Comparison of ENCODE assay signal across 25 mouse cellular contexts in genomic region chr2:38874544-38875108, GRCm38 (mm10). TPM values are rescaled to one million over a fixed set of nuclear protein-coding genes. Genes with fewer than 3 reads are reported as not detected.
DNase-seq lines count a peak whose midpoint lies in the region; ATAC-seq and TF ChIP-seq lines count a peak whose summit lies in the region.
"Had no signal": no experiment of that assay in that cellular context is flagged by ENCODE, and none has a peak within 500 bp of the region (broad histone marks: within the 10 kb centered on the region; RNA-seq: fewer than 3 reads in every experiment).

No protein-coding gene starts in this region.

- no peaks in the 10 kb centered on the region for H3K9me3 ChIP-seq in liver, postnatal 0 days (ENCODE audit: low read length)
- H3K9me3 ChIP-seq: embryonic facial prominence, embryonic 13.5 days; forebrain, embryonic 15.5 days; heart, embryonic 15.5 days; limb, embryonic 12.5 days; lung, embryonic 15.5 days; midbrain, embryonic 12.5 days; neural tube, embryonic 12.5 days had no signal

- peak overlapping the region; percentile 51; the same call in 1 of the 2 replicates for H3K27ac ChIP-seq in liver, postnatal 0 days (ENCODE audit: low read depth)
- H3K27ac ChIP-seq: embryonic facial prominence, embryonic 13.5 days; forebrain, embryonic 15.5 days; heart, embryonic 15.5 days; hindbrain, postnatal 0 days; limb, embryonic 12.5 days; lung, embryonic 15.5 days; midbrain, embryonic 12.5 days; neural tube, embryonic 12.5 days had no signal

- POLR2A ChIA-PET in Patski (lab: Charles Lee) = interaction anchor here (1.0 kb wide), 1 partner anchor 18 kb away, joined by 3 read pairs; no protein-coding TSS in a partner anchor

- CTCF ChIA-PET in Patski (lab: Charles Lee) = interaction anchor here (0.9 kb wide), 1 partner anchor 10 kb away, joined by 4 read pairs; no protein-coding TSS in a partner anchor

- H3K4me2 ChIP-seq in liver, postnatal 0 days (ENCODE audit: low read depth, low read length) = no peak overlapping the region
- H3K4me2 ChIP-seq: embryonic facial prominence, embryonic 13.5 days; forebrain, embryonic 15.5 days; heart, embryonic 15.5 days; limb, embryonic 12.5 days; lung, embryonic 15.5 days; midbrain, embryonic 12.5 days; neural tube, embryonic 12.5 days had no signal

- no peaks in the 10 kb centered on the region for H3K27me3 ChIP-seq in Patski
- no peaks in the 10 kb centered on the region for H3K27me3 ChIP-seq in liver, postnatal 0 days (ENCODE audit: insufficient read depth, low read length)
- H3K27me3 ChIP-seq: embryonic facial prominence, embryonic 13.5 days; forebrain, embryonic 15.5 days; heart, embryonic 15.5 days; limb, embryonic 12.5 days; lung, embryonic 15.5 days; midbrain, embryonic 12.5 days; neural tube, embryonic 12.5 days had no signal

- peaks cover 5% of the 10 kb centered on the region; the same call in 1 of the 2 replicates for H3K4me1 ChIP-seq in liver, postnatal 0 days (ENCODE audit: insufficient read depth)
- H3K4me1 ChIP-seq: embryonic facial prominence, embryonic 13.5 days; heart, embryonic 15.5 days; limb, embryonic 12.5 days; lung, embryonic 15.5 days; midbrain, embryonic 12.5 days; neural tube, embryonic 12.5 days had no signal

- in situ Hi-C loops in Patski (cut with MboI; ENCODE audit: low pct_unique_long_range_greater_than_20kb) = loop anchor here (10.0 kb wide), 1 partner anchor 210 kb away; no protein-coding TSS in a partner anchor

- WGBS in liver, postnatal 0 days (ENCODE audit: insufficient replicate concordance) = 58% methylated on average over 1 of the region's 1 CpGs

- no peaks in the 10 kb centered on the region for H3K36me3 ChIP-seq in liver, postnatal 0 days (replicated peaks; ENCODE audit: insufficient read depth, low read length)

- TF ChIP-seq EP300 in liver, postnatal 0 days (IDR thresholded peaks at IDR 0.05; ENCODE audit: low read depth) = no peak

- ATAC-seq in Patski = peak; percentile 76
- ATAC-seq in liver, postnatal 0 days = peak; percentile 85
- ATAC-seq: activated CD4-positive, CD25-positive, alpha-beta regulatory T cell, adult 4 months; forebrain, embryonic 15.5 days; hindbrain, postnatal 0 days had no signal

- no peak overlapping the region for H3K9ac ChIP-seq in liver, postnatal 0 days (replicated peaks)
- H3K9ac ChIP-seq: embryonic facial prominence, embryonic 13.5 days; forebrain, embryonic 15.5 days; heart, embryonic 15.5 days; limb, embryonic 12.5 days; lung, embryonic 15.5 days; midbrain, embryonic 12.5 days; neural tube, embryonic 12.5 days had no signal

- TF ChIP-seq CTCF in Patski (IDR thresholded peaks at IDR 0.05) = no peak
- TF ChIP-seq CTCF in liver, postnatal 0 days (IDR thresholded peaks at IDR 0.05; ENCODE audit: low read depth) = no peak

- peak; percentile 11 for DNase-seq in kidney, adult 9 months
- DNase-seq in kidney, adult 18-20 months = no peak
- peak; percentile 28 for DNase-seq in Patski (ENCODE audit: low read depth, low spot score)
- DNase-seq in embryo, embryonic 11 days = peak; percentile 23
- peak; percentile 15 for DNase-seq in liver, postnatal 0 days
- no peak for DNase-seq in left cerebral cortex, adult 18-20 months (ENCODE audit: low spot score in 2 of 2)
- DNase-seq in cerebellum, adult 9-11 months = no peak
- DNase-seq in retina, postnatal 1 day = no peak
- DNase-seq: B cell, adult 2 months; cerebellum, adult 2 months; gastrocnemius, postnatal 25 days; kidney, adult 11 months; kidney, postnatal 25 days; spleen, adult 18-20 months; thymus, postnatal 36 days had no signal

- H3K4me3 ChIP-seq in liver, postnatal 0 days (ENCODE audit: low read depth, low read length) = no peak overlapping the region
- H3K4me3 ChIP-seq: embryonic facial prominence, embryonic 13.5 days; forebrain, embryonic 15.5 days; heart, embryonic 15.5 days; limb, embryonic 12.5 days; lung, embryonic 15.5 days; midbrain, embryonic 12.5 days; neural tube, embryonic 12.5 days had no signal

RNA-seq across cellular contexts. Expression of gene Nr6a1, which starts 52.9 kb away (rescaled TPM):
- 4.9 TPM for polyA plus RNA-seq in Patski (2021)
- 0.83 and 1.1 TPM in 2 replicates for polyA plus RNA-seq in liver, postnatal 0 days (2015; fragmentation: Nextera tagmentation; extraction: Ambion mirVana)
- total RNA-seq in left cerebral cortex, adult 18-20 months (2021) = 10 to 100 TPM; 10.7 to 11.9 TPM

RNA-seq across cellular contexts. Expression of gene Olfml2a, which starts 57.2 kb away (rescaled TPM):
- 0.01 TPM for polyA plus RNA-seq in Patski (2021)
- polyA plus RNA-seq in liver, postnatal 0 days (2015; fragmentation: Nextera tagmentation; extraction: Ambion mirVana) = 0.06 and 0.12 TPM in 2 replicates
- total RNA-seq in left cerebral cortex, adult 18-20 months (2021) = 1 to 10 TPM; 2.3 to 2.9 TPM
- total RNA-seq: hematopoietic stem cell, adult 5-6 weeks had no signal

Comparison
In these comparisons a context has a peak if more than half of its experiments do, and no peak if none do; other contexts are left out.
1. DNase-seq: peak in kidney, adult 9 months (single experiment), Patski (single experiment), embryo, embryonic 11 days (single experiment) and liver, postnatal 0 days (single experiment); none in kidney, adult 18-20 months (single experiment), left cerebral cortex, adult 18-20 months (0 of 2), cerebellum, adult 9-11 months (single experiment) and retina, postnatal 1 day (single experiment).